Mouse (Mus musculus) testis, adult 2 months (tissue): ENCODE data around the gene Gm20388.

ENCODE experiments used
- CTCF ChIP-seq: fragments of 200-500 bp; IDR thresholded peaks from 2 replicates; pipeline ENCODE4 v1.5.1; 2012; ENCODE audit warnings: low read depth, mild to moderate bottlenecking, inconsistent platforms, low read length, moderate library complexity; ENCODE audit not compliant: control insufficient read depth, insufficient read depth, insufficient replicate concordance
- POLR2A ChIP-seq: fragments of 200-500 bp; IDR thresholded peaks from 2 replicates; pipeline ENCODE4 v1.6.1; 2012; ENCODE audit warnings: low read depth, mild to moderate bottlenecking, inconsistent platforms, low read length, moderate library complexity; ENCODE audit not compliant: control insufficient read depth

- TF ChIP-seq POLR2A, result no peak
- no peak for TF ChIP-seq CTCF
Measured at GRCm38 (mm10) chr8:121013318-121013717, 1102.7 kb downstream of the Gm20388 start.
